Mouse (Mus musculus) ovary, postnatal 14 days (tissue): Measurements from ENCODE around the gene Gnl2.
A peak's percentile ranks its signal among the peaks of the same experiment; 100 is the strongest.

ENCODE experiments used
- DNase-seq: peaks from one replicate; pipeline ENCODE4 v3.0.0; 2022; ENCODE audit warnings: low spot score

Gnl2 gene

GRCm38 (mm10) chr4:125015806-125016635, at the start of gene Gnl2:
TSS of gene Gnl2 (plus strand) at chr4:125016585.
- peak; percentile 43 for DNase-seq

DNA sequence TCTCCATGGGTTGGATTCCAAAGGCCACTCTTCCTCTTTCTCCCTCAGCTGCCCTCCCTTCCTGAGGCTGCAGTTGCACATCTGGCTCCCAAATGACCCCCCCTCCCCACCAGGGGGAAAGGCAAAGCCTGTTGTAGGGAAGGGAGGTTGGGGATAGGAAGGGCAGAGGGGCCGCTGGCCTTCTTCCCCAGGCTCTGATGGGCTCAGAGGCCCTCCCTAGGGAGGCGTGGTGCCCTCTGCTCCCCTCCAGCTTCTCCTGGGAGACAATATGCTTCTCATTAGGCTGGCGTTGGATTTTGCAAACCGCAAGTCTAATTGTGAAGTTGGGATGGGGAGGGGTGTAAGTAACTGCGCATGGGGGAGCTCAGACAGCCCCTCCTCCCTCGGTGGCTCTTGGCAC, 47.7 kb upstream of the Gnl2 start:
- DNase-seq, result no peak

GRCm38 (mm10) chr4:124969219-124969848, 47.1 kb upstream of the Gnl2 start:
- DNase-seq, result no peak

DNA sequence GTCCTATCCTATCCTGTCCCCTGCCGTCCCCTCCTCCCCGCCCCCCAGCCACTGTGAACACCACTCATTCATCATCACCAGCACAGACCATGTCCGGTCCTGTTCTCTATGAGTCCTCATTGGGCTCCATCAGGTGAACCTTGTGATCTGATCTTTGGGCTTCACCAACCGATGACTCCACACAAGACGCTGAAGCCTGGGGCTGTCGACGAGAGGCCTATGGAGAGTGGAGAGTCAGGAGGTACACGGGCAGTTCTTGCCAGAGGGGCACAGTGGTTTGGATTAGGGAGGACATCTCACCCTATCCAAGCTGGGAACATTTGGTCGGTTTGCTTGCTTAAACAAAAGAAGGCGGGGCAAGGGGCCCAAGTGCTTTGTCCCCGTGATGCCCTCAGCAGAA, 46.2 kb upstream of the Gnl2 start:
- DNase-seq, result no peak

DNA sequence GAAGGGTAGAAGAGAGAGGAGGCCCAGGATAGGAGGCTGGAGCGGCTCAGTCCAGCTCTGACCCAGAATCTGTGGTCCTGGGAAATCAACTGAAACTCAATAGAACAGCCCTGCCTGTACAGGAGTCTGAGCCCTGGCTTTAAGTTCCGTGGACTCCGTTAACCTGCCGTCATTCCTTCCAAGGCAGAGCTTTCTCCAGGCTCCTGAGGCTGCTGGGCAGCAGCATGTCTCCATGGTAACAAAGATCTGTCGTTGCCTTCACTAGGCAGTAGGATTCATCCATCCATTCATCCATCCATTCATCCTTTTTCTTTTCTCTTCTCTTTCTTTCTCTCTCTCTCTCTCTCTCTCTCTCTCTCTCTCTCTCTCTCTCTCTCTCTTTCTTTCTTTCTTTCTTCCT, 45.7 kb upstream of the Gnl2 start:
- no peak for DNase-seq

DNA sequence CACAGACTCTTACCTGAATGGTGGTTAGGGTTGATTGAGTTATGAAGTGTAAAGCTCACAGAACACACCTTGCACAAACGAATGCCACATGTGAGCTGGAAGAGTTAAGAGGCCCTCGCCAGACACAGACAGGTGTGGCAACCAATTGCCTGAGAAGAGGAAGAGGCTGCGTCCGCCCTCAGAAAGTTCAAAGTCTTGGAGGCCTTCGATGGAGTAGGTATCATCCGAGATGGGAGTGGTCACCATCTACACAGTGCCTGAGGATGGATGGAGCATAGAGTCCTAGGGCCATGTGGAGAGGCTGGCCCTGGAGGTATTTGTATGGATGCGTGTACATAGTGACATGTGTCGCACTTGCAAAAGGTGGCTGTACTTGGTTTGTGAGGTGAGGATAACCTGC, 45.3 kb upstream of the Gnl2 start:
- no peak for DNase-seq

DNA sequence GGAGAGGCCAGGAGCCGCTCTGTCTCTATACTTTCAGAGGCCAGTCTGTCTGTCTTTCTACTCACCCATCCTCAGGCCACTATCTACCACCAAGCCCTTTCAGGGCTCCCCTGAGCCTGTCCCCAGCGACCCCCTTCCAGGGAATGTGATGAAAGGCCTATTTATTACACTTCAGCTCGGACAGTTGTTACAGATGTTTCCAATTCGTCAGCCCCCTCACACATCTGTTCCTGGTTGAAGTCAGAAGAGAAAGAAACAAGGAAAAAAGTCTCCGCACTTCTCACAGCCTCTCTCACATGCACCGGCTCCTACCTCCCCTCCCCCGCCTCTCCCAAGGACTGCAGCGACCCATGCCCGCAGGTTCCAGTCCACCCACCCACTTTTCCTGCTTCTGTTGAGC, 44.1 kb upstream of the Gnl2 start:
- DNase-seq, result no peak

DNA sequence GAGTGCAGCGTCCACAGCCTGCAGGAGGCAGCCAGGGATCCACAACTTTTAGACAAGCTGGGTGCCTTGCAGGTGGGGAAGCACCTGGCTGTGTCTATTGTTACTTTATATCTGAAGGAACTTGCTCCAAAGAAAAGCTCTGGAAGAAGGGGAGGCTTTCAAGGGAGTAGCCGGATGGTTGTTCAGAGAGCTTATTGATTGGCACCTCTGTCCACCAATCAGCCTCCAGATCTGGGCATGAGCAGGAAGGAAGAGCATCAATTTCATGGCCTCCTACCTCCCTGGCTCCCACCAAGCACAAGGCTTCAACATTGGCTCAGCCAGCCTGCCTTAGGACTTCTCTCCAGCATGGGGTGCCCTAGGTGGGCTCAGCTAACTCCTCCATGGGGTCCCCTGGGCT, 43.1 kb upstream of the Gnl2 start:
- no peak for DNase-seq

GRCm38 (mm10) chr4:124978201-124978600, 38.2 kb upstream of the Gnl2 start:
- no peak for DNase-seq

- no peak for DNase-seq
Measured at GRCm38 (mm10) chr4:124983893-124984526, 32.4 kb upstream of the Gnl2 start.

GRCm38 (mm10) chr4:124984871-124985670, 31.3 kb upstream of the Gnl2 start:
- no peak for DNase-seq

GRCm38 (mm10) chr4:124985671-124986602, 30.4 kb upstream of the Gnl2 start, which contains the start of gene Rspo1:
TSS of gene Rspo1 (plus strand) at chr4:124986430.
- DNase-seq, result no peak

GRCm38 (mm10) chr4:124986739-124987710, 29.4 kb upstream of the Gnl2 start:
- DNase-seq, result no peak

DNA sequence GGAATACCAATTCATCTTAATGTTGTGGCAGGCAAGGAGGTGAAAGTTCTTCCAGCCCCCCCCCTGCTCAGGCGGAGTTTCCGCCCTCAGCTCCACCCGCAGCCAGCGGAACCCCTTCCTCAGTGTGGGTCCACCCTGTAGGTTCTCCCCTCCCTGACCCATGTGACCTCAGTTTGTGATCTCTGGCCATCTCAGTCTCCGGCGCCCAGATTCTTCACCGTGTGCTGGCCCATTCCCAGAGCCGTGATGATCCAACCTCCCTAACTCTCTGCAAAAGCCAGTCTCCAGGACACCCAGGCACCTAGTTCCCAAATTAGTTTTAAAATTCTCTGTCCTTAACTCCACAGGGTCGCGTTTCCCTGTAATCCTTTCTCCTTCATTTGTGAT, 28.7 kb upstream of the Gnl2 start:
- DNase-seq, result no peak

- no peak for DNase-seq
Measured at GRCm38 (mm10) chr4:124988382-124988781, 28.0 kb upstream of the Gnl2 start.

- no peak for DNase-seq
Measured at GRCm38 (mm10) chr4:124989787-124990253, 26.6 kb upstream of the Gnl2 start.

- DNase-seq, result no peak
Measured at GRCm38 (mm10) chr4:124990325-124990724, 26.1 kb upstream of the Gnl2 start.

DNA sequence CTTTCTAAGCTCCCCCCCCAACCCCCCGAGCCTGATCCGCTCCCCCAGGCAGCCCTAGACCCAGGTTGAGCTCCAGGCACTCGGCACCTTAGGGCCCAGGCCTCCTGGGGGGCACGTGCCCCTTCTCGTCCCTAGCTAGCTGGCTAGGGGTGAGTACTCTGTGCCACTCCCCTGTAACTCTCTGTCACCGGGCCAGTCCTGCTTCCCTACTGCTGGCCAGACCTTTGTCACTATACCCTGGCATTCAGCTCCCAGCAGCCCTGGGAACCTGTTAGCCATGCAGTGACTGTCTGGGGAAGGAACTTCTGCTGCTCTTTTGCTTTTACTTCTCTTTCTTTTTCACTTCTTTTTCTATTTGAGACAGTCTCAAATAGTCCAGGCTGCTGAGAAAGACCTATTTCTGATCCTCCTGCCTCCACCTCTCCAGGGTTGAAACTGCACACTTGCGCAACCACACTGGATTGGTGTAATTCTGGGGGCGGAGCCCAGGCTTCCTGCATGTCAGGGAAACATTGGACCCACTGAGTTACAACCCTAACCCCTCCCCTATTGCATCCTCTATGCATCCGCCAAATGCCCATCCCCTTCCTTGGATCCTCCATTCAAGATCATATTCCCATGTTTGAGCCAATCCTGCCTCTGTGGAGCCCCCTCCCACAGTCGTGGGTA, 18.8 kb upstream of the Gnl2 start:
- no peak for DNase-seq

- DNase-seq, result no peak
Measured at GRCm38 (mm10) chr4:124999548-124999947, 16.8 kb upstream of the Gnl2 start.
